16 mouse cellular contexts compared by ENCODE assay signal in the genomic region with DNA sequence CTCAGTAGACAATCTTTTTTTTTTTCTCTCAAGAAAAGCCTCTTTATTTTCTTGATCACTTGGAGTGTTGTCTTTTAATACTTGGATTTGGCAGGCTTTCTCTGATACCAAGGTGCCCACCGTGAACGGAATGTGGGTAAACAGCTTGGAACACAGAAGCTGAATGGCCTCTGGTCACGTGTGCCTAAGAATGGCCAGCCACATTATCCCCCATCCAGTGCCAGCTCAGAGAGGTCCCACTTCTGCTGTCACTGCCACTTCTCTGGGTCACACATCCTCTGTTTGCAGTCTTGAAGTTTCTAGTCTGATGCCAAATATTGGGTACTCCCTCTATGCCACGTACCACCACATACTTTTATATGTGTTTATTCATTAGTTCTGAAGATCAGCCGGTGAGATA. TPM values are rescaled to one million over a fixed set of nuclear protein-coding genes. Genes with fewer than 3 reads are reported as not detected.
DNase-seq lines count a peak whose midpoint lies in the region; ATAC-seq and TF ChIP-seq lines count a peak whose summit lies in the region.
"Had no signal": no experiment of that assay in that cellular context is flagged by ENCODE, and none has a peak within 500 bp of the region (broad histone marks: within the 10 kb centered on the region; RNA-seq: fewer than 3 reads in every experiment).

No protein-coding gene starts in this region.

- no peak for TF ChIP-seq EP300 in liver, postnatal 0 days (IDR thresholded peaks at IDR 0.05; ENCODE audit: low read depth)

- H3K4me1 ChIP-seq in hindbrain, embryonic 14.5 days (replicated peaks; ENCODE audit: control insufficient read depth, insufficient read depth, low read length) = no peaks in the 10 kb centered on the region
- H3K4me1 ChIP-seq in hindbrain, embryonic 11.5 days (replicated peaks; ENCODE audit: control insufficient read depth, insufficient read depth, low read length) = no peaks in the 10 kb centered on the region
- H3K4me1 ChIP-seq in midbrain, embryonic 16.5 days (ENCODE audit: control insufficient read depth, insufficient read depth, low read length) = 0 out of 2 replicates have a peak, but pooled peaks cover 2% of the 10 kb centered on the region
- H3K4me1 ChIP-seq in midbrain, postnatal 0 days (ENCODE audit: insufficient read depth, low read length) = no peaks in the 10 kb centered on the region
- H3K4me1 ChIP-seq in hindbrain, postnatal 0 days (ENCODE audit: insufficient read depth, low read length) = peaks cover 8% of the 10 kb centered on the region; the same call in 1 of the 2 replicates
- no peaks in the 10 kb centered on the region for H3K4me1 ChIP-seq in liver, postnatal 0 days (ENCODE audit: insufficient read depth)
- H3K4me1 ChIP-seq: heart, embryonic 12.5 days had no signal

- no peak overlapping the region for H3K27ac ChIP-seq in hindbrain, embryonic 14.5 days
- no peak overlapping the region for H3K27ac ChIP-seq in hindbrain, embryonic 11.5 days (ENCODE audit: low read depth, low read length)
- no peak overlapping the region for H3K27ac ChIP-seq in midbrain, embryonic 16.5 days (ENCODE audit: low read length)
- H3K27ac ChIP-seq in midbrain, postnatal 0 days (ENCODE audit: low read depth, low read length) = no peak overlapping the region
- no peak overlapping the region for H3K27ac ChIP-seq in hindbrain, postnatal 0 days
- H3K27ac ChIP-seq in liver, postnatal 0 days (ENCODE audit: low read depth) = no peak overlapping the region
- H3K27ac ChIP-seq: embryonic facial prominence, embryonic 10.5 days; forebrain, embryonic 13.5 days had no signal

- H3K4me3 ChIP-seq in hindbrain, embryonic 14.5 days (replicated peaks; ENCODE audit: low read length) = no peak overlapping the region
- no peak overlapping the region for H3K4me3 ChIP-seq in hindbrain, embryonic 11.5 days (ENCODE audit: low read depth, low read length)
- H3K4me3 ChIP-seq in midbrain, embryonic 16.5 days (ENCODE audit: low read depth, low read length) = no peak overlapping the region
- no peak overlapping the region for H3K4me3 ChIP-seq in midbrain, postnatal 0 days (ENCODE audit: low read depth, low read length)
- H3K4me3 ChIP-seq in hindbrain, postnatal 0 days (ENCODE audit: low read length) = no peak overlapping the region
- H3K4me3 ChIP-seq in liver, postnatal 0 days (ENCODE audit: low read depth, low read length) = no peak overlapping the region
- H3K4me3 ChIP-seq: embryonic facial prominence, embryonic 10.5 days; forebrain, embryonic 13.5 days; heart, embryonic 12.5 days had no signal

- TF ChIP-seq CTCF in midbrain, postnatal 0 days (IDR thresholded peaks at IDR 0.05) = no peak
- no peak for TF ChIP-seq CTCF in hindbrain, postnatal 0 days (IDR thresholded peaks at IDR 0.05; ENCODE audit: low read depth)
- TF ChIP-seq CTCF in liver, postnatal 0 days (IDR thresholded peaks at IDR 0.05; ENCODE audit: low read depth) = no peak

- ATAC-seq in hindbrain, embryonic 14.5 days (ENCODE audit: low FRiP score) = peak; percentile 65; the same call in 1 of the 2 replicates
- no peak for ATAC-seq in hindbrain, embryonic 11.5 days (ENCODE audit: low FRiP score)
- ATAC-seq in midbrain, embryonic 16.5 days = 0 out of 2 replicates have a peak, but pooled peaks have one; percentile 48
- no peak for ATAC-seq in midbrain, postnatal 0 days (ENCODE audit: low FRiP score)
- peak; percentile 77 for ATAC-seq in hindbrain, postnatal 0 days
- no peak for ATAC-seq in liver, postnatal 0 days
- ATAC-seq: forebrain, embryonic 13.5 days; forebrain, postnatal 0 days had no signal

- H3K27me3 ChIP-seq in hindbrain, embryonic 14.5 days (ENCODE audit: control insufficient read depth, insufficient read depth, low read length) = no peaks in the 10 kb centered on the region
- no peaks in the 10 kb centered on the region for H3K27me3 ChIP-seq in hindbrain, embryonic 11.5 days (ENCODE audit: control insufficient read depth, insufficient read depth, low read length)
- H3K27me3 ChIP-seq in midbrain, embryonic 16.5 days (ENCODE audit: control insufficient read depth, insufficient read depth, low read depth, low read length) = no peaks in the 10 kb centered on the region
- no peaks in the 10 kb centered on the region for H3K27me3 ChIP-seq in midbrain, postnatal 0 days (ENCODE audit: insufficient read depth, low read length)
- H3K27me3 ChIP-seq in hindbrain, postnatal 0 days (ENCODE audit: insufficient read depth, low read length) = no peaks in the 10 kb centered on the region
- no peaks in the 10 kb centered on the region for H3K27me3 ChIP-seq in liver, postnatal 0 days (ENCODE audit: insufficient read depth, low read length)
- H3K27me3 ChIP-seq: forebrain, embryonic 13.5 days; heart, embryonic 12.5 days had no signal

- no peak overlapping the region for H3K9ac ChIP-seq in hindbrain, embryonic 14.5 days
- H3K9ac ChIP-seq in hindbrain, embryonic 11.5 days (ENCODE audit: low read depth, low read length) = no peak overlapping the region
- no peak overlapping the region for H3K9ac ChIP-seq in midbrain, embryonic 16.5 days (ENCODE audit: low read depth, low read length)
- no peak overlapping the region for H3K9ac ChIP-seq in midbrain, postnatal 0 days (replicated peaks; ENCODE audit: low read length, poor library complexity, severe bottlenecking)
- no peak overlapping the region for H3K9ac ChIP-seq in hindbrain, postnatal 0 days (replicated peaks; ENCODE audit: low read length)
- H3K9ac ChIP-seq in liver, postnatal 0 days (replicated peaks) = no peak overlapping the region
- H3K9ac ChIP-seq: forebrain, embryonic 13.5 days; forebrain, postnatal 0 days; heart, embryonic 12.5 days had no signal

- no peak for DNase-seq in hindbrain, embryonic 14.5 days (ENCODE audit: low spot score)
- no peak for DNase-seq in hindbrain, embryonic 11.5 days (ENCODE audit: low spot score)
- no peak for DNase-seq in midbrain, postnatal 0 days (ENCODE audit: low spot score)
- DNase-seq in hindbrain, postnatal 0 days (ENCODE audit: low spot score) = no peak
- DNase-seq in liver, postnatal 0 days = no peak
- DNase-seq: adrenal gland, adult 2 months; adrenal gland, postnatal 25 days; cerebellum, adult 2 months; cerebellum, postnatal 10 days; forebrain, postnatal 0 days; gastrocnemius, postnatal 14 days; heart, postnatal 36 days had no signal

- H3K4me2 ChIP-seq in hindbrain, embryonic 14.5 days (replicated peaks) = no peak overlapping the region
- H3K4me2 ChIP-seq in hindbrain, embryonic 11.5 days (replicated peaks; ENCODE audit: low read depth, low read length) = no peak overlapping the region
- no peak overlapping the region for H3K4me2 ChIP-seq in midbrain, embryonic 16.5 days (ENCODE audit: low read length)
- H3K4me2 ChIP-seq in midbrain, postnatal 0 days (ENCODE audit: low read depth, low read length, poor library complexity, severe bottlenecking) = no peak overlapping the region
- no peak overlapping the region for H3K4me2 ChIP-seq in hindbrain, postnatal 0 days (ENCODE audit: low read depth, low read length)
- H3K4me2 ChIP-seq in liver, postnatal 0 days (ENCODE audit: low read depth, low read length) = no peak overlapping the region
- H3K4me2 ChIP-seq: forebrain, embryonic 13.5 days; heart, embryonic 12.5 days had no signal

- 76% methylated on average over 5 of the region's 5 CpGs for WGBS in hindbrain, embryonic 14.5 days
- 96% methylated on average over 5 of the region's 5 CpGs for WGBS in hindbrain, embryonic 11.5 days
- WGBS in midbrain, embryonic 16.5 days = 75% methylated on average over 5 of the region's 5 CpGs
- 68% methylated on average over 5 of the region's 5 CpGs for WGBS in midbrain, postnatal 0 days
- WGBS in hindbrain, postnatal 0 days = 58% methylated on average over 5 of the region's 5 CpGs
- WGBS in liver, postnatal 0 days (ENCODE audit: insufficient replicate concordance) = 69% methylated on average over 5 of the region's 5 CpGs

- no peaks in the 10 kb centered on the region for H3K9me3 ChIP-seq in hindbrain, embryonic 14.5 days (ENCODE audit: control insufficient read depth, low read length)
- H3K9me3 ChIP-seq in hindbrain, embryonic 11.5 days (ENCODE audit: control insufficient read depth, low read length) = no peaks in the 10 kb centered on the region
- H3K9me3 ChIP-seq in midbrain, embryonic 16.5 days (replicated peaks; ENCODE audit: control insufficient read depth, low read length, poor library complexity, severe bottlenecking) = no peaks in the 10 kb centered on the region
- H3K9me3 ChIP-seq in midbrain, postnatal 0 days (ENCODE audit: low read length) = no peaks in the 10 kb centered on the region
- no peaks in the 10 kb centered on the region for H3K9me3 ChIP-seq in hindbrain, postnatal 0 days (ENCODE audit: low read length)
- H3K9me3 ChIP-seq in liver, postnatal 0 days (ENCODE audit: low read length) = no peaks in the 10 kb centered on the region
- H3K9me3 ChIP-seq: embryonic facial prominence, embryonic 10.5 days; forebrain, embryonic 13.5 days; heart, embryonic 12.5 days had no signal

- H3K36me3 ChIP-seq in hindbrain, embryonic 14.5 days (replicated peaks; ENCODE audit: control insufficient read depth, insufficient read depth) = no peaks in the 10 kb centered on the region
- no peaks in the 10 kb centered on the region for H3K36me3 ChIP-seq in hindbrain, embryonic 11.5 days (ENCODE audit: control insufficient read depth, insufficient read depth, low read length)
- no peaks in the 10 kb centered on the region for H3K36me3 ChIP-seq in midbrain, embryonic 16.5 days (ENCODE audit: control insufficient read depth, insufficient read depth, low read length)
- no peaks in the 10 kb centered on the region for H3K36me3 ChIP-seq in midbrain, postnatal 0 days (ENCODE audit: insufficient read depth, low read length)
- no peaks in the 10 kb centered on the region for H3K36me3 ChIP-seq in hindbrain, postnatal 0 days (ENCODE audit: insufficient read depth, low read length)
- H3K36me3 ChIP-seq in liver, postnatal 0 days (replicated peaks; ENCODE audit: insufficient read depth, low read length) = no peaks in the 10 kb centered on the region
- H3K36me3 ChIP-seq: embryonic facial prominence, embryonic 10.5 days; heart, embryonic 12.5 days had no signal

RNA-seq across cellular contexts. Expression of a gene that starts 28.0 kb away (rescaled TPM):
- 3.5 and 4.5 TPM in 2 replicates for polyA plus RNA-seq in hindbrain, embryonic 14.5 days (2014; fragmentation: Nextera tagmentation; extraction: Ambion mirVana)
- 5.4 TPM in 2 replicates for polyA plus RNA-seq in hindbrain, embryonic 11.5 days (2014; fragmentation: Nextera tagmentation; extraction: Ambion mirVana)
- 2.0 and 3.2 TPM in 2 replicates for polyA plus RNA-seq in midbrain, embryonic 16.5 days (2015; fragmentation: Nextera tagmentation; extraction: Ambion mirVana)
- total RNA-seq in midbrain, postnatal 0 days (2014; rRNA removed) = 13.0 and 18.7 TPM in 2 replicates
- polyA plus RNA-seq in midbrain, postnatal 0 days (2015; fragmentation: Nextera tagmentation; extraction: Ambion mirVana) = 3.1 TPM in 2 replicates
- total RNA-seq in hindbrain, postnatal 0 days (2014; rRNA removed) = 20.5 and 24.5 TPM in 2 replicates
- 4.9 and 5.8 TPM in 2 replicates for polyA plus RNA-seq in hindbrain, postnatal 0 days (2015; fragmentation: Nextera tagmentation; extraction: Ambion mirVana)
- polyA plus RNA-seq in liver, postnatal 0 days (2015; fragmentation: Nextera tagmentation; extraction: Ambion mirVana) = 1.6 and 2.1 TPM in 2 replicates

Comparison
In these comparisons a context has a peak if more than half of its experiments do, and no peak if none do; other contexts are left out.
1. ATAC-seq: peak in hindbrain, embryonic 14.5 days (single experiment), midbrain, embryonic 16.5 days (single experiment) and hindbrain, postnatal 0 days (single experiment); none in hindbrain, embryonic 11.5 days (single experiment), midbrain, postnatal 0 days (single experiment) and liver, postnatal 0 days (single experiment).